Mouse (Mus musculus): Measurements from ENCODE around the gene Il17f.
"Not testable (repeated sequence)": the region's sequence is repeated elsewhere in the genome, so short reads cannot be mapped to it uniquely, and the experiment has no call there.

The Il17f gene

DNA sequence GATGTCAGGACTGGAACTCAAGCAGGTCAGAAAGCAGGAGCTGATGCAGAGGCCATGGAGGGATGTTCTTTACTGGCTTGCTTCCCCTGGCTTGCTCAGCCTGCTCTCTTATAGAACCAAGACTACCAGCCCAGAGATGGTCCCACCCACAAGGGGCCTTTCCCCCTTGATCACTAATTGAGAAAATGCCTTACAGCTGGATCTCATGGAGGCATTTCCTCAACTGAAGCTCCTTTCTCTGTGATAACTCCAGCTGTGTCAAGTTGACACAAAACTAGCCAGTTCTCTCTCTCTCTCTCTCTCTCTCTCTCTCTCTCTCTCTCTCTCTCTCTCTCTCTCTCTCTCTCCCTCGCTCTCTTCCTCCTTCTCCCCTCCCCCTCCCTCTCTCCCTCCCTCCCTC is at the start of gene Il17f:
Gene Il17f, minus strand, starts transcription at position 101 of the 400 bp plus-strand sequence.
- DNase-seq: not testable (repeated sequence)

DNA sequence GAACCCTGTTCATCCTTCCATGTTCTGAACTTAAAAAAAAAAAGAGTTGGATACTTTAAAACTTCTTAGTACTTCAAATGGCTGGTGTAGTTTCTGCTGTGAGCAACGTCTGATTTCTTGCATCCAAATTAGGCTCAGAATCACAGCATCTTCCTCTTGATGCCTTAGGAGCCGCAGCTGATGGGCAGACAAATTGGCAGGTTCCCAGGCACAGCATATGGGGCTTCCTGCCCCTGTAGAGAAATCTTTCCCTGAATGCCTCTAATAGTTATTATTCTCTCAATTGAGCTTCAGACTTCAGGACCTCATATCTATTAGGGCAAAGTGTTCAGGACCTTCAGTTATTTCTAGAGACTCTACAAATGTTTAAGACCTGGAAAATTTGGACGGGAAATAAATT is 49.5 kb upstream of the Il17f start:
- peak; percentile 67 for DNase-seq

DNA sequence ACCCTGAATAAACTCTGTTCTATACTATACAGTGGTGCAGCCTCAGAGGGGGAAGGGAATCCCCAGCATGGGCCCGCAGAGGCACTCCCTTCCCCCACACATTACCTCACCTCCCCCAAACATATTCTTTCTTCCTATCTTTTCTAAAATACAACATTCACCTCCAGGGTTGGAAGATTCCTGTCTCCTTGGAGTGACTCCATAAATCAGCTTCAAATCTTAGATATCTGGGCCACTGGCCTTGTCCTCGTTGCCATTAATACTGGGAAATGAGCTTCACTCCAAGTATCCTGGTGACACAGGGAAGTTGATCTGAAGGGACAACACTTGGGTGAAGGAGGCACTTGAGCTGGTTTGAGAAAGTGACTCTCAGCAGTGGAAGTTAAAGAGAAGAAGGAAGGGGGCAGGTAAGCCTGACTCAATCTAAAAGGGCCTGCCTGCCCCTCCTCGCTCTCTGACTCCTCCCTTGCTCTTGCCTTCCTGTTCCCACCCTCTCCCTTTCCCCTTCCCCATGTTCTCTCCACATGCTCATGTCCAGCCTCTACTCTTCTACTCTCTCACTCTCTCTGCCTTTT is 46.2 kb upstream of the Il17f start:
- DNase-seq: no peak

DNA sequence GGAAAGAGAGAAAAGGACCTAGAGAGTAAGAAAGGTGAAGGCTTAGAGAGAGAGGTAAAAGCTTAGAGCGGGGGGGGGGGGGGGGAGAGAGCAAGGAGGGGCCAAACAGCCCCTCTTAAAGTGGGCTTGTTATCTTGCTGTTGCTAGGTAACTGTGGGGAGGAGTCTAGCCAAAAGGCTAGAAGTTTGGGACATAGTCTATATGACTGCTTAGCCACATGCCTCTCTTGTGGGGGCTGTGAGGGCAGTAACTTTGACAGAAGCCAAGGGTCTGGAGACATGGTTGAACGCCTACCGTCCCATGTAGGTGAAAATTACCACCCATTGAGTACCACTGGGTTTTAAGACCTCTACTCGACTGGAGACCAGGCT is 42.7 kb upstream of the Il17f start:
- no peak for DNase-seq

DNA sequence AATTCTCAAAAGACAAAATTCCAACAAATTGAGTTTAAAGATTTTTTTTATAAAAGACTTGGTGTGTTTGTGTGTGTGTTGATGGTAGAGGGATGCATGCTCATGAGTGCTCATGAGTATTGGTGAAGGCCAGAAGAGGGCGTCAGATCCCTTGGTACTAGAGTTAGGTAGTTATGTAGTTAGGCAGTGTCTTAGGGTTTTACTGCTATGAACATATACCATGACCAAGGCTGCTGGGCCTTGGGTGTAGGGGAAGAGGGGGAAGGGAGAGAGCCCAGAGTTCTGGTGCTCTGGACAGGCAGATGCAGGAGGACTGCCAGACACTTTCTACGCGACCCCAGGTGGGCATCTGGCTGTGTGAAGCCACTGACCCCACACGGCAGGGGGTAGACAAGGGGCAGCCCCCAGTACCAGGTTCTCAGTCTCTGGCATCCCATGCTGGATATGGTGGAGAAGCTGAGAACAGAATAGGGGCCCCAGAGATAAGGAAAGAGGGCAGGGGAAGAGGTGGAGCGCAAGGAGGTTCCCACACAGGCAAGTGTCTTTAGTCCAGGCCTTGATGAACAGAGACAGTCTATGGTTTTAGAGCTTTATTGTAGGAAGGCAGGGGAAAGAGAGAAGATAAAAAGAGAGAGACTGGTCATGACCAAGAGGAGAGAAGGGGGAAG is 42.2 kb upstream of the Il17f start:
- no peak for DNase-seq

DNA sequence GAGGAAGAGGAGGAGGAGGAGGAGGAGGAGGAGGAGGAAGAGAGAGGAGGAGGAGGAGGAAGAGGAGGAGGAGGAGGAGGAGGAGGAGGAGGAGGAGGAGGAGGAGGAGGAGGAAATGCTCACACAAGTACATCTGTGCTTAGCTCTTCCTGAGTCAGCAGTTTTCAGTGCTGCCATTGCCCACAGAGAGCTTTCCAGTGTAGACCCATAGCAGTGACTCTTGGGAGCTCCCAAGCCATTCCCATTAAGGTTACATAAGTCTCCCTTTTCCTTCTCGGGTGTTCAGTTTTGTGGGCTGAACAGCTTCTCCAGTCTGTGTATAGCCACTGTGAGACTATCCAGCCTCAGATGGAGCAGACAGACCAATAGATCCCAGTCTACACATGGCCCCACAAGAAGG is 40.1 kb upstream of the Il17f start:
- DNase-seq: no peak

DNA sequence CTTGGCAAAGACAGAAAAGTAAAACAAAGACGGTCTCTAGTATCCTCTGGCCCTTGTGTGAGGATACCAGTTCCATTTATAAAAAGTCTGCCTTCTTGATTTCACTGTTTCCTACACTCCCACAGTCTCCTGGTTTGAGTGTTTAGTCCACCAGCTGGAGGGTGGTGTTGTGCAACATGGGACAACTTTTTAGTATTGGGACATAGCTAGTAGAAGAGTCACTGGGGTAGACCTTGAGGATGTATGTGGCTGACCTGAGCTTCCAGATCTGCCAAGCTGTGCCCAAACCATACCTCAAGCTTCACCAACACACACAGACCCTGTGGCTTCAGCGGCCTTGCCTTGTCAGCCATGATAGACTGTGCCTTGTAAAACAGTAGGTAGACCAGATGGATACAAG is 37.6 kb upstream of the Il17f start:
- no peak for DNase-seq

DNA sequence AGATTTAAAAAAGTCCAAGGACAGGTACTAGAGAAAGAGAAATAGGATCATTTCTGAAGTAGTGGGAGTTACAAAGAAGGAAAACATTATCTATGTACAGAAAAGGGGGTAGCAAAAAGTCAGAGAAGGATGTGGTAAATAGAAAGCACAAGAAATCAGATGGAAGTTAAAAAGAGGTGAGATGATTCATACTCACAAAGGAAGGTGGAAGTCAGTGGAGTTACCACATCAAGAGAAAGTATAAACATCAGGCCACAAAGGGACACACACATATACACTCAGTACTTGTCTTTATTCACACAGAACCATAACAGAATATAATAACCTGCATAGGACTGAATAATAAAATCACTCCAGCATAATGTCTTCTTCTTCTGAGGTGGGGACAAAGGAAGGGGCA is 34.6 kb upstream of the Il17f start:
- DNase-seq: no peak

DNA sequence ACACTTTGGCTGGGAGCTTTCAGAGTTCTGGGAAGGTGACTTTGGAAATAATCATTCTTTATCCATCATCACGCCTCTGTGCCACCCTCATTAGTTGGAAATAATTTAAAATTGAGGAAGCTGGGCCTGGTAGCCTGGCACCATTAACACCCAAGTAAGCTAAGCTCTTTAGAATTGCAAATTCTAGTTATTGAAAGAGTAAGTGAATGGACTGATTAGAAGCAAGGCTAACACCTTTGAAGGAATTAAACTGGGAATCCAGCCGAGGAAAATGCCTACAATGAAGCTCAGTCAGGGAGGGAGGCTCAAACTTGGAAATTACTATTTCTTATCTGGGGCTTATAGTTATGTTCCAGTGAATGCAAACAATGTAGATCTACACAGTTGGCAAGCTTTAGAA is 33.5 kb upstream of the Il17f start:
- DNase-seq: no peak

DNA sequence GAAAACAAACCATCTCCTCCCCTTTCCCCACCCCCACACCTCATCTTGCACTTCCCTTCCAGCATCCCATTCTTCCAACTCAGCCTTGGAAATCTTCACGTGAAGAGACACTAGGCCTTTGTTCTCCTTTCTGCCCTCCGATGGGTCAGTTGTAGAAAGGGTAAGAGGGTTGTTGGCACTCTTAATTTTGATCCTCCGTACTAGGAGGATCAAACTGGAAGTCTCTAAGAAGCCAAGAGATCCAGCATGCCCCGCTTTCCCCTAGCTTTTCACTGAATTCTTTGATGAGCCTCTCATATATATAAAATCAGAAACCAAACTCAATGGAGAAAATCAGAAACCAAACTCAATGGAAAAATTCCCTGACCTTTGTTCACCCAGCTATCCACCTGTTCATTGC is 33.1 kb upstream of the Il17f start:
- no peak for DNase-seq

DNA sequence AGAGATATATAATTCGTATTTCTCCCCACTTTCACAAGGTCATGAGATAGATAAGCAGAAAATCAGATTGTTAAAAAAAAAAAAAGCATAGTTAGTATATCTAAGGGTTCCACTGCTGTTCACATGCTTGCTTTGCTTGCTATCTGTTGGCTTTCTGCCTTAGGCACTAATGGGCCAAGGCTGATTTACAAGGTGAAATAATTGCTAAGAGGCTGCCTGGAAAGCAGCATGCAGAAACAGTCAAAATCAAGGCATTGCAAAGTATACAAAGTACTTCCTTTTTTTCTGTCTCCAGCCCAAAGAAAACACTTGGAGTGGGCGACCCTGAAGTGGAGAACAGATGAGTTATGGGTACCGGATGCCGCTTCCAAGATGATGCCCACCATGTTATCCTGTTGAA is 30.5 kb upstream of the Il17f start:
- DNase-seq: no peak

DNA sequence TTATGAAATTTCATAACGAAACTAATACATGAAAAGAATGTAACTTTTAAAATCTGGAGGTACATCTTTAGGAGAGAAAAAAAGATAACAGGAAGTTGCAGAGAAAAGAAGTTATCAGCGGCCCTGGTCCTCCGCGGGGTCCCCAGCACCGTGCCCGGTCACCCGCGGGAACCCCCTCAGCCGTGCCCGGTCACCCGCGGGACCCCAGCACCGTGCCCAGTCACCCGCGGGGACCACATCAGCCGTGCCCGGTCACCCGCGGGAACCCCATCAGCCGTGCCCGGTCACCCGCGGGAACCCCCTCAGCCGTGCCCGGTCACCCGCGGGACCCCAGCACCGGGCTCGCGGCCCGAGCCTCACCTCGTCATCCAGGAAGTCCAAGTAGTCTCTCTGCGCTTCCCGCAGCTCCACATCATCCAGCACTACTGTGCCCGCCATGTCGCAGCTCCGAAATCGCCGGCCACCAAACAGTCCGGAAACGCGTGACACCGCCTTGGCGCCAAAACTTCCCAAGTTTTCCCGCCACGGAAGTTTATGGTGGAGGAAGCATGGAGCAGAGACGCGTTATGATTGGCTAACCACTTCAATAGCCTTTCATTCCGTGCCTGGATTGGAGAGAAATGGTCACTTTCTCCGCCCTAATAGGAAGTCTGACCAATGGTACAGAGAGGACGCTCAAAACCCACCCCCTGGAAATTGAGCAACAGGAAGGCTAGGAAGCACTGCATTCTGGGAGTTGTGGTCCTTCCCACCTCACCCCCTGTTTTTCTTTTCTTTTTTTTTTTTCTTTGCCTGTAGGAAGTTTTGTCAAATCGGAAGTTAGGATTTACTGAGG is 29.6 kb upstream of the Il17f start, which contains the start of gene Mcm3:
Gene Mcm3, minus strand, starts transcription at position 542 of the 835 bp plus-strand sequence.
- DNase-seq: peak; percentile 86

DNA sequence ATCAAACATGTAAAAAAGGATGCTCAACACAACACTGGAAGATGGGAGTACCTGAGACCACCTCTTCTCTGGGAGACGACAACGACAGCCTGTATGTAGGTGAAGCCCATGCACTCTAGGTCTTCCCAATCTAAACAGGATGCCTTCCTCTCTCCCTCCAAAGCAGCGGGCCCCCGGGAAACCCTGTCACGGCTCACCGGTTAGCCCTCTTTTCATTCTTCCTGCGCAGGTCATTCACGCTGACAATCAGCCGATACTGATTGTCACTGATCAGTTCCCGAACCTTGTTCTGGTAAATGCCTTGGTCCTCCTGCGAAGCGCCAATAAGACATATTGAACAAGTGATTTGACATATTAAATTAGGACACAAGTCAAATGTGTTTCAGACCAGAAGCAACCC is 27.2 kb upstream of the Il17f start:
- DNase-seq: no peak

DNA sequence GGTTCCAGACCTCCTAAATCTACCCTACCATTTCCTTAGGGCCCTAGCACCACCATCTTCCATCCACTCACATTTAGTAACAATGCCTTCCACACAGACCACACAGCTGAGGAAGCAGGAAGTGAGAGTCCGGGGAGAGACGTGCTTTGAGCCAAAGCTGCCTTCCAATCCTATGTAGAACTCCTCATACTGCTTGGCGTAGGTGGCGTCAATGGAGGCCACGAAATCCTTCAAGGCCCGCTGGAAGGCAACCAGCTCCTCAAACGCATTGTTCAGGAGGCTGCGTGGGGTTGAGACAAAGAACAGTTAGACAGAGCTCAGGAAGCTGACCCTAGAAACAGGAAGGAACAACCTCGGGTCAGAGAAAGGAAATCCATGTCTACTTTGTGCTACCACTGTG is 26.8 kb upstream of the Il17f start:
- no peak for DNase-seq

DNA sequence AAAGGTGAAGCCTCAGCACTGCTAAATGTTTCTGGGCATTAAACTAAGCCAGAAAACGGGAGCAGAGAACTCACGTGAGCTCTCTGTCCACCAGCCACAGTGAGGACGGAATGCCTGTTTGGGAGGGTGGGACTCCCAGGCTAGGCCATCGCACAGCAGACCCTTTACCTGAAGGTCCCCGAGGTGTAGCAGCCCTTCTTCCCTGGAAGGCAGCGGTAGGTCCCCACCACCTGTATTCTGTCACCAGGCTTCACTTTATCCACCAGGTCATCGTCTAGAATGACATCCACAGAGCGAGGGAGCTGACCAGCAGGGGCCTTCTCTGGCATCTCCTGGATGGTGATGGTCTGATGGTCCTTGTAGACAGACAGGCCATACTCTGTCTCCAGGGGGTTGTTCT is 24.1 kb upstream of the Il17f start:
- no peak for DNase-seq

DNA sequence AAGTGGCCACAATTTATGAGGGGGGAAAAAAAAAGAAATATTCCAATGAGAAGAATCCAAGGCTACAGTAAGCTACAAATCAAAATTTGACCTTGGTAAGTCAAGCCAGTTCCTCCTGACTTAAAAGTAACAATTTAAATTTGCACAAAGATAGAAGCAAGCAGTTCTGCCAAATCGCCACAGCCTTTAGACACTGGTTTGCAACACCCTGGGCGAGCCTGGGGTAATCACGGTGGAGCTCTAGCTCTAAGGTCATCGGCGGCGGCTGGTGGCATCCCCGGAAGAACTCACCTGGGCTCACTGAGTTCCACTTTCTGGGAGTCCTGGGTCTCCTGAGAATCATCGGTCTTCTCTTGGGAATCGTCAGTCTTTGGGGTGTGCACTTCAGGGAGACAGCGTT is 14.1 kb upstream of the Il17f start:
- no peak for DNase-seq

DNA sequence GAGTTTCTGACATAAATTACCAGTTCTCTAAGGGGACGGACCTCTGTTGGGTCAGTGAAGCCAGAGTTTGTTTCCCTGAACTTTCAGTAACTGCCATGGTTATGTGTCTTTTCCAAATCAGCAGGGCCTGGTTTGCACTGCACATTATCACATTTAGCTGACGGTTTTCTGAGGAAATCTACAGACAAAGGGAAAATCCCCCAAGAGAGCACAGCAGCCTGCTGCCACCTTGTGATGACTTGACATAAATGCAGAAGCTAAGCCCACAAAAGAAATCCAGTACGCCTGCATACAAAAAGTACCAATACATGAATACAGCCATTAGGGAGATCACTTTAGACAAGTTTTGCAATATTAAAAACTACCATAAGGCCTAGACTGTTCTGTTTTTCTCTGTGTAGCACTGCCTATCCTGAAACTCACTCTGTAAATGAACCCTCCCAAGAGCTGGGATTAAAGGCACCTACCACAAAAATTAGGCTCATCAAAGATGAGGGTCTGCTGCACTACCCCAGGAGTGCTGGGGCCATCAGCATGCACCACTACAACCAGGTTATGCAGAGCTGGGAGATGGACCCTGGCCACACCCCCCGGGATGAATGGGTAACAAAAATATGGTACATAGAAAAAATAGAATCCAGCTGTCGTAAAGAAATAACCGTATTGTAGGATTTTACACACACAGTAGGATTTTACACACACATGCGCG is 11.4 kb upstream of the Il17f start:
- no peak for DNase-seq

DNA sequence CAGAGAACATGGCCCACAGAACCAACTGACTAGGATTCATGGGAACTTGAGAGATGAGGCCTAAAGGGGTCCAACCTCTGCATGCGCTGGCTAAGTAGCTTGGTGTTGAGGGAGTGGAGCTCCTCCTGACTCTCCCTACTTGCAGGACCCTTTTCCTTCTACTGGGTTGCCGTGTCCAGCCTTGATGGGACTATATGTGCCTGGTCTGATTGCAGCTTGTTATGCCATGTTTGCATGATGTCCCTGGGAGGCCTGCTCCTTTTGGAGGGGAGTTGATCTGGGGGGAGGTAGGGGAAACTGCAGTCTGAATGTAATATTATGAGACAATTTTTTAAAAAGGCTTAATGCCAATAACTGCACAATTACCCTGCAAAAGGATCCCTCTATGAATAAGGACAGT is 10.9 kb upstream of the Il17f start:
- DNase-seq: no peak

DNA sequence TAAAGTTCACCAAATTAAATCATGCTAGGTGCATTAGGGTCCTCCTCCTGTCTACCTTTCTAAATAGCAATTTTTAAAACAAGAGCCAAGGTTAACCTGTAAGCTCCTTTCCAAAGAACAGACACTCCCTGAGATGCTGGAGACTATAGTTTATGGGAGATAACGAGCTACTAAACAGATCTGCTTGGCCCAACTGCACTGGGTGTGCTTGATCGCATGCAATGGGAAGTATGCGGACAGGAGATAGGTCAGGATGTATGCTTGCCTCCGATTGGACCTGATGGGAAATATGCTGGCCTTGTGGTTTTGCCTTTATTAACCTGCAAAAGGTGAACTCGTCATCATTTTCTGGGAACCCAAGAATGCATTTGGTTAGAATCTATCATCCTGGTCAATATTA is 4.8 kb upstream of the Il17f start:
- DNase-seq: no peak

DNA sequence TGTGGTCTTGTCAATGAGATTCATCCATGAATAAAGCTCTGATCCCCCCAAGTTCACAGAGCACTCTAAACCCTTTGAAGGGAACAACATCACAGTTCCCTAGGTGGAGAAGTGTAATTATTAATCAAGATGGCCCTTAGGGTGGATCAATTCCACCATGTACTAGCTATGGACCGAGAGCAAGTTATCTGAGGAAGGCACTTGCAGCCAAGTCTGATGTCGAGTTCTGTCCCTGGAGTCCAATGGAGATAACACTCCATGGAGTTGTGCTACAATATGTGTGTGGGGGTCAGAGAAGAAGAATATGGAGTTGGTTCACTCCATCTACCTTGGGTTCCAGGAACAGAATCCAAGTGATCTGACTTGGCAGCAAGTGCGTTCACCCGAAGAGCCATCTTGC is 4.3 kb upstream of the Il17f start:
- no peak for DNase-seq

DNA sequence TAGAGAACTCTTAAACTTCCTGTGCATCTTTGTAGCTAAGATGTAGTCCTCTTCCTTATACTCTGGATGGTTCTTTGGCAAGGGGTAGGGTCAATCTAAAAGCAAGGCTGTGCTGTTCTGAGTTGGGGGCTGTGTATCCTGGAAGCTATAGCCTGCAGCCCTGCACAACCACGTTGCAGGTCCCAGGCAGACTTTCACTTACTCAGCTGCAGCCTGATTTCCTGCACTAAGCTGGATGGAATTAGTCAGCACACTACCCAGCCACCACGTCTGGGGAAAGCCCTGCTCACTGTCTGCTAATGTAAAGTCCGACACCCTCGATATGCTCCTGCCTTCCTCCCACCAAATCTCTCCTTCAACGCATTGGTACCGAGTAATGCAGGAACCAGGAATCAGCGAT is 997 bp upstream of the Il17f start:
- no peak for DNase-seq

DNA sequence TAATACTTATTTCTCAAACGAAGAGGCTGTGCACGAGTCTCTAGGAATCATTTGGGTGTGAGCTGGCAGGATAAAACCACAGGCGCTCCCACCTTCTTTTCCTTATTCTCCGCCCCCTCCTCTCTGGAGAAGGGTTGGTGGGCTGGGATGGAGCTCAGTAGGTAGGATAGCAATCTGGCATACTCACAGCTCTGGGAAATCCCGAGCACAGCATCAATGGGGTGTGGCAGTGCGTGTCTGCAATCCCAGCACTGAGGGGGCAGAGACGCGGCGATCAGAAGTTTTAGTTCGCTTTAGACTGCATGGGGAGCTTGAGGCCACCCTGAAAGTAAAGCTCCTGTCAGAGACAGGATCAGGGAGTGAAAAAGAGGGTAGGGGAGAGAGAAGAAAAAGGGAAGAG is 2.0 kb downstream of the Il17f start:
- DNase-seq: no peak

DNA sequence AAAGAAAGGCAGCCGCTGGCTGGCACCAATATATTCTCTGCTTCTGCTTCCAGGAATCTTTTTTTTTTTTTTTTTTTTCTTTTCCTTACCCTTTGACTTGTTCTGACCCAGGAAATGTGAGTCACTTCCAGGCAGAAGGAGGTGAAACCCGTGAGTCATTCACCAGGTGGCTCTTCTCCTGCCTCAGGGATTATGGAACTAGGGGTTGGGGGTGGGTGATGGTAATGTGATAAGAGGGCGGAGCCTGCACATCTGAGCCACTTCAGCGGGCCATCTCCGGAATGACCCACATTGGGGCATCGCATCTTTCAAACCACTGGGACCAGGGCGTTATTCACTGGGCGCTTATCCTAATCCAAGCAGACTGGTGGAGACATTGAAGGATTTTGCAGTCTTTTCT is 3.4 kb downstream of the Il17f start:
- DNase-seq: no peak

DNA sequence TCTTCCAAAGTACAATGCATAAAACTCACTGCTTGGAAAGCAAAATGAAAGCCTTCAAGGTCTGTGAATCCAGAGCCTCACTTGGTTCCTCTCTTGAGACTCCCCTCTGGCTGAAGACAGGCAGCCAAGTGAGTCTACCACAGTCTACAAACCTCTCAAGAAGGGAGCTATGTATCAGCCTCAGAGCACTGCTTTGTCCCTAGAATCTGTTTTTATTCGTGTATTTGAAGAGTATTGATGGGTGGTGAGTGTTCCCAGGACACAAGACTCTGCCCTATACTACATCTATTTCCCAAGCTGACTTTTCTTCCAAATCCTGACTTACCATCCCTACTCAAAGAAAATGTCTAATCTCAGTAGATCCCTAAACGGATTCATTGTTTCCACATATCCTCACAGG is 12.1 kb downstream of the Il17f start:
- DNase-seq: no peak
